Mouse (Mus musculus): ENCODE data around the gene Dhx29.
A peak's percentile ranks its signal among the peaks of the same experiment; 100 is the strongest.

DNA sequence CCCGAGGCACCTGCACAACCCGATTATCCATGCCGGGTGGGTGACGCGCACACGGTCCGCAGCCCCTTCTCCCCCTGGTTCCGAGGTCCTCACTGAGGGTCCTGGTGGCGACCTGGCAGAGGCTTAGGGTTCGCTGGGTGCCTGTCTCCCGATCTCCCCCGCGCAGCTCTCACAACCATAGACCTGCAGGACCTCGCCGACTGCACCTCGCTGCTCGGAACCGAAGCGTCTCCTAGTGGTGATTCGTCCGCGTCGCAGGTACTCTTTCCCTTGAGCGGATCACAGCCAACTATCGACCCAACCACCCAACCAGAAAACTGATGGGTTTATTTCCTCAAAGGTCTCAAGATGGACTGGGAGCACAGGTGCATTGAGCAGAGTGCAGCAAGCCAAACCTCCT lies 66.9 kb downstream of the Dhx29 start:
- peak; percentile 57 for TF ChIP-seq CTCF (IDR thresholded peaks at IDR 0.05; ENCODE audit: extremely low read depth, insufficient read depth, insufficient read length, insufficient replicate concordance)
- no peak for TF ChIP-seq POLR2A (IDR thresholded peaks at IDR 0.05; ENCODE audit: low read depth, low read length)

Measured in spleen, adult 2 months (tissue).